ENCODE assay signal across 18 mouse cellular contexts in the genomic region with DNA sequence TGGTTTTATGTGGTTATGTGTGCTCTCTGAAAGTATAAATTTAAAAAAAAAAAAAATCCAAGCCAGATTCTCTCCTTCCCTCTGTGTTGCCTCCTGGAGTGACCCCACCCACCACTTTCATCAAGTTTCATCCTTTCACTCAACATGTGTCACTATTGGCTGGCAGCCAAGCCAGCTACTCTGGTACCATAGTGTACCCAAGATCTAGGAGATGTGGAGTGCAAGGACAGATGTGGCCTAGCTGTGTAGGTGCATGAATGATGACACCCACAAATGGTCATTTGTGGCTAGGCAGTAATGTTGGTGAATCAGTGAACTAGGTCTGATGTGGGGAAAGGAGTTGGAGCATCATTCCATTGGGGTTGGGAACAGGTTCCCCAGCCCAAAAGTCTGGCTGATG. TPM values are rescaled to one million over a fixed set of nuclear protein-coding genes. Genes with fewer than 3 reads are reported as not detected.
"Had no signal": no experiment of that assay in that cellular context is flagged by ENCODE, and none has a peak within 500 bp of the region (broad histone marks: within the 10 kb centered on the region; RNA-seq: fewer than 3 reads in every experiment).

No protein-coding gene starts in this region.

- H3K27ac ChIP-seq: left cerebral cortex, adult 2 months; limb, embryonic 15.5 days; liver, embryonic 12.5 days; lung, embryonic 15.5 days; midbrain, embryonic 12.5 days; neural tube, embryonic 12.5 days; stomach, embryonic 15.5 days had no signal

- DNase-seq: kidney, adult 2 months; kidney, postnatal 25 days; lung, postnatal 14 days had no signal

- H3K9me3 ChIP-seq: limb, embryonic 15.5 days; liver, embryonic 12.5 days; lung, embryonic 15.5 days; midbrain, embryonic 12.5 days; neural tube, embryonic 12.5 days; stomach, embryonic 15.5 days had no signal

- H3K4me3 ChIP-seq: left cerebral cortex, adult 2 months; limb, embryonic 15.5 days; liver, embryonic 12.5 days; lung, embryonic 15.5 days; midbrain, embryonic 12.5 days; neural tube, embryonic 12.5 days; stomach, embryonic 15.5 days had no signal

- H3K27me3 ChIP-seq: limb, embryonic 15.5 days; lung, embryonic 15.5 days; midbrain, embryonic 12.5 days; neural tube, embryonic 12.5 days; stomach, embryonic 15.5 days had no signal

- ATAC-seq: liver, embryonic 12.5 days had no signal

- H3K9ac ChIP-seq: limb, embryonic 15.5 days; liver, embryonic 12.5 days; lung, embryonic 15.5 days; midbrain, embryonic 12.5 days; neural tube, embryonic 12.5 days; stomach, embryonic 15.5 days had no signal

- H3K4me2 ChIP-seq: limb, embryonic 15.5 days; liver, embryonic 12.5 days; lung, embryonic 15.5 days; midbrain, embryonic 12.5 days; neural tube, embryonic 12.5 days; stomach, embryonic 15.5 days had no signal

- H3K4me1 ChIP-seq: limb, embryonic 15.5 days; midbrain, embryonic 12.5 days; neural tube, embryonic 12.5 days had no signal

- H3K36me3 ChIP-seq: limb, embryonic 15.5 days; liver, embryonic 12.5 days; lung, embryonic 15.5 days; midbrain, embryonic 12.5 days; neural tube, embryonic 12.5 days; stomach, embryonic 15.5 days had no signal

RNA-seq across cellular contexts. Expression of gene Sdcbp2, which starts 43.3 kb away (rescaled TPM):
- total RNA-seq: megakaryocyte-erythroid progenitor cell, adult 5-6 weeks had no signal

RNA-seq across cellular contexts. Expression of gene 4921509C19Rik, which starts 53.2 kb away (rescaled TPM):
- total RNA-seq: layer of hippocampus, postnatal 25 days; left cerebral cortex, adult 2 months; left cerebral cortex, postnatal 25 days; megakaryocyte-erythroid progenitor cell, adult 5-6 weeks; neutrophil, adult 5-6 weeks had no signal
- polyA plus RNA-seq: kidney, adult 2 months; kidney, embryonic 16.5 days; limb, embryonic 11.5 days; limb, embryonic 15.5 days; liver, embryonic 12.5 days; liver, embryonic 16.5 days; lung, embryonic 15.5 days; midbrain, embryonic 12.5 days; neural tube, embryonic 12.5 days; spleen, adult 2 months; stomach, embryonic 15.5 days had no signal
